Mouse (Mus musculus) liver, adult 2 months (tissue): ENCODE measurements around the gene Rpl12. TPM values are rescaled to one million over a fixed set of nuclear protein-coding genes. Genes with fewer than 3 reads are reported as not detected.

ENCODE experiments used
- DNase-seq: peaks from one replicate; pipeline ENCODE4 v3.0.0-alpha.2; 2011; ENCODE audit warnings: low read depth, low spot score; ENCODE audit errors: extremely low read depth
- H3K27ac ChIP-seq: fragments of 200-500 bp; replicated peaks from 2 replicates; pipeline ENCODE4 v1.5.1; 2012; ENCODE audit warnings: low read depth, mild to moderate bottlenecking, control low read depth, inconsistent platforms, low read length; ENCODE audit not compliant: insufficient read depth
- H3K27me3 ChIP-seq: fragments of 200-500 bp; 2 replicates; pipeline ENCODE4 v1.6.1; 2012; ENCODE audit warnings: mild to moderate bottlenecking, moderate library complexity, low read length, inconsistent platforms; ENCODE audit not compliant: control insufficient read depth, insufficient read depth
- H3K36me3 ChIP-seq: fragments of 200-500 bp; 2 replicates; pipeline ENCODE4 v1.6.1; 2012; ENCODE audit warnings: low read length, inconsistent platforms; ENCODE audit not compliant: control insufficient read depth, insufficient read depth
- H3K4me1 ChIP-seq: fragments of 200-500 bp; 2 replicates; pipeline ENCODE4 v1.6.1; 2011; ENCODE audit warnings: low read length; ENCODE audit not compliant: control insufficient read depth, insufficient read depth
- H3K4me3 ChIP-seq: fragments of 200-500 bp; 2 replicates; pipeline ENCODE4 v1.5.1; 2011; ENCODE audit warnings: low read depth, mild to moderate bottlenecking, control low read depth, low read length, moderate library complexity; ENCODE audit not compliant: insufficient read depth
- H3K79me2 ChIP-seq: fragments of 200-500 bp; 2 replicates; pipeline ENCODE4 v1.6.1; 2012; ENCODE audit warnings: inconsistent platforms, mild to moderate bottlenecking, low read length, moderate library complexity; ENCODE audit not compliant: control insufficient read depth, insufficient read depth
- H3K9ac ChIP-seq: fragments of 200-500 bp; 2 replicates; pipeline ENCODE4 v1.6.1; 2012; ENCODE audit warnings: low read depth, mild to moderate bottlenecking, control low read depth, inconsistent platforms, low read length
- CTCF ChIP-seq: fragments of 200-500 bp; IDR thresholded peaks from 2 replicates; pipeline ENCODE4 v1.5.1; 2011; ENCODE audit warnings: low read depth, low read length, control low read depth
- POLR2A ChIP-seq: fragments of 200-500 bp; IDR thresholded peaks from 2 replicates; pipeline ENCODE4 v1.6.1; 2011; ENCODE audit warnings: low read length, control low read depth; ENCODE audit not compliant: insufficient read depth; ENCODE audit errors: extremely low read depth
- WGBS: fragments of 180-500 bp; shearing (Covaris S2); methylation state at CpG from one replicate; pipeline ENCODE4 v1.1.7; 2018; 5-methylcytosine and 5-hydroxymethylcytosine counted together
- polyA plus RNA-seq: library from polyadenylated mRNA; depleted of rRNA; stranded (reverse); fragments of >200 nt; gene quantifications from 2 replicates; pipeline ENCODE4 v1.2.3, GENCODE M21; 2012
- total RNA-seq: library from RNA; depleted of rRNA; stranded (reverse); fragments of >200 nt; gene quantifications from 2 replicates; pipeline ENCODE4 v1.2.3, GENCODE M21; 2014

Gene Rpl12
- total and polyA plus RNA-seq, 2 experiments, result 158 to 473 TPM

DNA sequence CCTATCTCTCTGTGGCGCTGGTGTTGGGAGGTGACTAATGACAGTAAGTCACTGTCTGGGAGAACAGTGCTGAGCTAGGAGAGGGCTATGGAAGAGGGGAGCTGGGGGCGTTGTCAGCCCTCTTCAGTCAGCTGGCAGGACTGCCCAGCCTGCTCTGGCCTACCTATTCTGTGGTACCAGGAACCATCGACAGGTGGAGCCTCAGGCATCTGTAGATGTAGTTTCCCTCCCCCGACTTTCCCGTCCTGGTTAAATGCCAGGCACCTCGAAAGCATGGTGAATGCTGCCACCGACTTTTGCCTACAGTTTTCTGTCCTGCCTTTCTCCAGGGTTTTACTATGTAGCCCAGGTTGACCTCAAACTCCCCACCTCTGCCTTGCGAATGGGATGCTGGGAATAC, 4.0 kb upstream of the Rpl12 start:
- TF ChIP-seq POLR2A (no peak), CTCF (0 out of 2 replicates have a peak, but pooled peaks have one; percentile 14)
- Histone ChIP-seq H3K27me3 (no peaks in the 10 kb centered on the region), H3K36me3 (peaks cover 4% of the 10 kb centered on the region; the same call in 1 of the 2 replicates), H3K79me2 (peaks cover 5% of the 10 kb centered on the region; the same call in 1 of the 2 replicates), H3K4me3 (no peak overlapping the region), H3K4me1 (peaks cover 10% of the 10 kb centered on the region), H3K27ac (no peak overlapping the region), H3K9ac (no peak overlapping the region)
- WGBS, result 70% methylated on average over 8 of the region's 8 CpGs
- no peak for DNase-seq

DNA sequence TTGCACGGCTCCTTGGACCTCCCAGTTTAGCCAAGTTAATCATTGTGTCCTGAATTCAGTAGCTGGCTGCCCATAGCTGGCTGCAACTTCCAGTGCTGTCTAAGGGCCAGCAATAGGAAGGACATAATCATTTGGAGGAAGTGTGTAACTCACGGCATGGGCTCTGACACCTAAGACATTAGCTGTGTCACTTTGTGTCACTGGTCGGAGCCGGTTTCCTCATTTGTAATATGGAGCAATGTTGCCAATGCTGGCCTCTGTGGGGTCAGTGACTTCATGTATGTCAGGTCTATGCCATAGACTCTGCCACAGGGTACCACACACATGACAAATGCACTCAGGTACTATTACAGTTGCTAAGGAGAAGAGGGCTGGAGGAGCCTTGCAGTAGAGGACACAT, 1.1 kb upstream of the Rpl12 start:
- H3K27me3 ChIP-seq, result no peaks in the 10 kb centered on the region
- H3K4me3 ChIP-seq, result no peak overlapping the region
- DNase-seq, result no peak
- H3K36me3 ChIP-seq, result peaks cover 10% of the 10 kb centered on the region
- no peak for TF ChIP-seq POLR2A
- no peak for TF ChIP-seq CTCF
- 79% methylated on average over 4 of the region's 4 CpGs for WGBS
- H3K27ac ChIP-seq, result no peak overlapping the region
- no peak overlapping the region for H3K9ac ChIP-seq
- peaks cover 5% of the 10 kb centered on the region; the same call in 1 of the 2 replicates for H3K79me2 ChIP-seq
- peaks cover 19% of the 10 kb centered on the region for H3K4me1 ChIP-seq

- Histone ChIP-seq H3K4me3 (peak overlapping the region; percentile 89), H3K4me1 (peaks cover 21% of the 10 kb centered on the region), H3K27ac (peak overlapping the region; percentile 55), H3K79me2 (peaks cover 5% of the 10 kb centered on the region; the same call in 1 of the 2 replicates), H3K36me3 (peaks cover 10% of the 10 kb centered on the region), H3K27me3 (no peaks in the 10 kb centered on the region), H3K9ac (peak overlapping the region; percentile 89)
- peak; percentile 39 for DNase-seq
- WGBS, result 3% methylated on average over 33 of the region's 33 CpGs
- TF ChIP-seq CTCF (no peak), POLR2A (no peak)
Measured at GRCm38 (mm10) chr2:32962062-32962874, 909 bp downstream of the Rpl12 start.

DNA sequence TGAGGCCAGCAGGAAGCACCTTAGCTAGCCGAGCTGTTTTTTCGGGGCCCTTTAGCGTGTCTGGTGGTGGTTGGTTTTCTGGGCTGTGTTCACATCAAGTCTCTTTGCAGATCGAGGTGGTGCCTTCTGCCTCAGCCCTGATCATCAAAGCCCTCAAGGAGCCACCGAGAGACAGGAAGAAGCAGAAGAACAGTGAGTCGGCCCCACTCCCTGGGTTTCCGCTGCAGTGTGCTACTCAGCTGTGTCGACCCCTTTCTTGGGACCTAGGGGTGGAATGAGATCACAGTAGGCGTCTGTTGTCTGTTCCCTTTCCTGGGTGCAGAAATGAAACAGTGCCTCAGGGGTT, 1.5 kb downstream of the Rpl12 start:
- Histone ChIP-seq H3K4me1 (peaks cover 26% of the 10 kb centered on the region), H3K9ac (peak overlapping the region; percentile 89), H3K27me3 (no peaks in the 10 kb centered on the region), H3K27ac (peak overlapping the region; percentile 33), H3K4me3 (peak overlapping the region; percentile 89; the same call in 1 of the 2 replicates), H3K36me3 (peaks cover 10% of the 10 kb centered on the region), H3K79me2 (peaks cover 5% of the 10 kb centered on the region; the same call in 1 of the 2 replicates)
- no peak for DNase-seq
- TF ChIP-seq POLR2A (no peak), CTCF (no peak)
- WGBS, result 20% methylated on average over 9 of the region's 9 CpGs

- H3K27me3 ChIP-seq, result no peaks in the 10 kb centered on the region
- H3K4me3 ChIP-seq, result no peak overlapping the region
- H3K27ac ChIP-seq, result no peak overlapping the region
- H3K4me1 ChIP-seq, result peaks cover 27% of the 10 kb centered on the region
- H3K79me2 ChIP-seq, result peaks cover 5% of the 10 kb centered on the region; the same call in 1 of the 2 replicates
- TF ChIP-seq CTCF, result no peak
- TF ChIP-seq POLR2A, result no peak
- 77% methylated on average over 4 of the region's 4 CpGs for WGBS
- H3K36me3 ChIP-seq, result peaks cover 10% of the 10 kb centered on the region
- H3K9ac ChIP-seq, result no peak overlapping the region
- no peak for DNase-seq
Measured at GRCm38 (mm10) chr2:32963544-32963943, 2.2 kb downstream of the Rpl12 start.

DNA sequence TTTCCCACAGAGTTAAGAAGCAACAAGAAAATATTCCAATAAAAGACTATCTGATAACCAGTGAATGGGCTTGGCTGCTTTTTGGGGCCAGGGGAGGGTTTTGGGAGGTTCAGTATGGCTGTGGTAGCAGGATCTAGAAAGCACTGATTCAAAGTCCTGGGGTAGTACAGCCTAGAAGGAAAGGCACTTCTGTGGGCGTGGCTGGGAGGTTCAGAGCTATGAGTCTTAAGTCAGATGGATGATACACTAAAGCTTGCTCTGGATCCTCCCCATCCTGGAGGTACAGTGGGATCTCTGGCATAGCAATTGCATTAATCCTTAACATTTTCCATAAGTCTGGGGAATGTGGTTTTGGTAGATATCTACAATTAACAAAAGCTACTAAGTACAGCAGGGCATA, 2.6 kb downstream of the Rpl12 start:
- Histone ChIP-seq H3K4me3 (no peak overlapping the region), H3K4me1 (peaks cover 27% of the 10 kb centered on the region)
- 96% methylated on average over 1 of the region's 1 CpGs for WGBS

More for the DNA sequence above, 2.6 kb downstream of the Rpl12 start:
- Histone ChIP-seq H3K9ac (no peak overlapping the region), H3K36me3 (peaks cover 10% of the 10 kb centered on the region), H3K27me3 (no peaks in the 10 kb centered on the region), H3K79me2 (peaks cover 5% of the 10 kb centered on the region; the same call in 1 of the 2 replicates), H3K27ac (no peak overlapping the region)
- TF ChIP-seq CTCF (no peak), POLR2A (no peak)
- DNase-seq, result no peak
